Mouse (Mus musculus) ES-E14 (cell line): ENCODE measurements at regions not wholly inside any gene's neighbourhood (a gene's known extent, or its start where the extent isn't known, plus 50 kb on each side); places are given as distances from the start of the nearest gene placed in this dataset.

Experiments
- CHD2 ChIP-seq: IDR thresholded peaks from 2 replicates; pipeline ENCODE4 v1.6.1; 2014; ENCODE audit warnings: mild to moderate bottlenecking, low read depth, low read length, inconsistent platforms
- HCFC1 ChIP-seq: IDR thresholded peaks from 2 replicates; pipeline ENCODE4 v1.6.1; 2012; ENCODE audit warnings: low read length, inconsistent platforms, borderline replicate concordance; ENCODE audit not compliant: insufficient read depth
- MAFK ChIP-seq: IDR thresholded peaks from 2 replicates; pipeline ENCODE4 v1.6.1; 2014; ENCODE audit warnings: mild to moderate bottlenecking, low read depth, low read length, inconsistent platforms; ENCODE audit not compliant: insufficient read depth
- ZC3H11A ChIP-seq: IDR thresholded peaks from 2 replicates; pipeline ENCODE4 v1.6.1; 2012; ENCODE audit warnings: low read depth, mild to moderate bottlenecking, inconsistent platforms, low read length, borderline replicate concordance

GRCm38 (mm10) chr9:47119253-47119652, 120.7 kb downstream of the Gm4791 start:
- no peak for TF ChIP-seq MAFK
- no peak for TF ChIP-seq ZC3H11A
- no peak for TF ChIP-seq HCFC1
- TF ChIP-seq CHD2 = no peak
